Mouse (Mus musculus): ENCODE data around the gene Nop58. TPM values are rescaled to one million over a fixed set of nuclear protein-coding genes. Genes with fewer than 3 reads are reported as not detected.

Gene Nop58
- polyA plus RNA-seq, 1 experiment: 25.5 TPM

DNA sequence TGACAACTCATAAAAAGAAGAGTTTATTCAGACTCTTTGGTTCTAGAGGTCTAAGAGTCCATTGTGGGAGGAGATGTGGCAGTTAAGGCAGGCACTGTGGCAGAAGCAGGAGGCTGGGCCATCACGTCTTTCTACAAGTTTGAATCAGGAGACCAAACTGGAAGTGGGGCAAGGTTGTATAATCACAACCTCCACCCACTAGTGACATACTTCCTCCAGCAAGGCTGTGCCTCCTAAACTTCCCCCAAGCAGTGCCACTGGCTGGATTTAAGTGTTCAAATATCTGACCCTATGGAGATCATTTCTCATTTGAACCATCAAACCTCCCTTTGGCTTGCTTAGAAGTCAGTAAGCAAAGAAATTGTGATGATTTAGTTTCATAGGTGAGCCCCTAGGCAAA lies 70.5 kb downstream of the Nop58 start:
- no peak overlapping the region for H3K4me3 ChIP-seq (ENCODE audit: insufficient read depth, low read length)
- TF ChIP-seq POLR2A (IDR thresholded peaks at IDR 0.05; ENCODE audit: borderline replicate concordance, low read depth, low read length) (no peak), CTCF (IDR thresholded peaks at IDR 0.05; ENCODE audit: low read depth, low read length) (no peak)
- peaks cover 5% of the 10 kb centered on the region for H3K4me1 ChIP-seq (ENCODE audit: control insufficient read depth, insufficient read depth, low read length)
- H3K27ac ChIP-seq (ENCODE audit: insufficient read depth, low read depth, low read length): no peak overlapping the region

DNA sequence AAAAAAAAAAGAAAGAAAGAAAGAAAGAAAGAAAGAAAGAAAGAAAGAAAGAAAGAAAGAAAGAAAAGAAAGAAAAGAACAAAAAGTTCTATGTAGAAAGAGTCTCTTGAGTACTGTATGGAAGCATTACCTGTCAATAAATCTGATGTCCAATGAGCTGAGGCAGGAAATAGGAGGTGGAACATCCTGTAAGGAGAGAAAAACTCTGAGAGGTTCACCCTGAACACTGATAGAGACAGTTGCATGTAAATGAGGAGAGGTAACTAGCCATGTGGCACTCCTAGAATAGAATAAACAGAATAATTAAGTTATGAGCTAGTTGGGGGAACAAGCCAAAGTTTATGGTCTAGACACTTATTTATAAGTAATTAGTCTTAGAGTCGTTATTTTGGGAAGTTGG lies 73.6 kb downstream of the Nop58 start:
- no peak overlapping the region for H3K27ac ChIP-seq (ENCODE audit: insufficient read depth, low read depth, low read length)
- H3K4me1 ChIP-seq (ENCODE audit: control insufficient read depth, insufficient read depth, low read length): peaks cover 8% of the 10 kb centered on the region
- no peak for TF ChIP-seq POLR2A (IDR thresholded peaks at IDR 0.05; ENCODE audit: borderline replicate concordance, low read depth, low read length)
- no peak for TF ChIP-seq CTCF (IDR thresholded peaks at IDR 0.05; ENCODE audit: low read depth, low read length)
- H3K4me3 ChIP-seq (ENCODE audit: insufficient read depth, low read length): no peak overlapping the region

DNA sequence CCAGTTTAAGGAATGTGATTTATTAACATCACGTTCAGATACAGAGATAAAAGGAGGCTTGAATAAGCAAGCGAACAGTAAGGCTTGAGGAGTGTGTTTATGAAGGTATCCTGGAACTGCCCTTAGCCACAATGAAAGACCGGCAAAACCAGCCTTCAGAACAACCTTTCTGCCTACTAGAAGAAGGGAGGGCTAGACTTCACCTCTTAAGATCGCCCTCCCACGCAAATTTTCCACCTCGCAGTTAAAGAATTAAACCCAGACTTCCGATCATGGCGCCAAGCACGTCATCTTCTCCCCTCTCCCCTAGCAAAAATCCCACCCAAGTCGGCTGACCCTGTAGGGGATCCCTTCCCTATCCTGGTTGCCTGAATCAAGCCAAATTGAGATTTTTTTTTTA lies 77.4 kb downstream of the Nop58 start:
- Histone ChIP-seq H3K27ac (ENCODE audit: insufficient read depth, low read depth, low read length) (no peak overlapping the region), H3K4me1 (ENCODE audit: control insufficient read depth, insufficient read depth, low read length) (peaks cover 4% of the 10 kb centered on the region; the same call in 1 of the 2 replicates), H3K4me3 (ENCODE audit: insufficient read depth, low read length) (peak overlapping the region; percentile 66)
- no peak for TF ChIP-seq CTCF (IDR thresholded peaks at IDR 0.05; ENCODE audit: low read depth, low read length)
- no peak for TF ChIP-seq POLR2A (IDR thresholded peaks at IDR 0.05; ENCODE audit: borderline replicate concordance, low read depth, low read length)

DNA sequence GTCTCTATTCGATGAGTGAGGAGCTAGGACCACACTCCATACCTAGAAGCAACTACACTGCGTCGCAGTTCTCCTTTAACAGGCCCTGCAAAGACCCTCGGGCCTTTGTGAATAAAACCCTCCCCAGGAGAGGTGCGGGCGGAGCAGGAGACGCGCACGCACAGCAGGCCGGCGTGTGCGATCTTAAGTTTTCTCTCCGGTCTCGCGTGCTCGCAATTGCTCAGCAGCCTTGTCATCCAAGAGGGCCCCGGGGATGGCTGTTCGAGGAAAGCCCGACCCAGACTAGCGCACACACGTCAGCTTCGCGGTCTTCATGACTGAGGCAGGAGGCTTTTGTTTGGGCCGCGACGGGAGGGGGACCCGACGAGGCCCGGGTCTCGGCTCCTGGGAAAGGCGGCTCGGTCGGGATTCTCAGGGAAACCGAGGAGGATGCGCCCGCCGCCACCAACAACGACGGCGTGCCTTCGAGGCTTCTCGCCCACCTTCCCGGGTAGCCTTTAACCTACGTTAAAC lies 77.9 kb downstream of the Nop58 start:
- Histone ChIP-seq H3K27ac (ENCODE audit: insufficient read depth, low read depth, low read length) (peak overlapping the region; percentile 40), H3K4me3 (ENCODE audit: insufficient read depth, low read length) (peak overlapping the region; percentile 66), H3K4me1 (ENCODE audit: control insufficient read depth, insufficient read depth, low read length) (peaks cover 4% of the 10 kb centered on the region; the same call in 1 of the 2 replicates)
- TF ChIP-seq CTCF (IDR thresholded peaks at IDR 0.05; ENCODE audit: low read depth, low read length) (no peak), POLR2A (IDR thresholded peaks at IDR 0.05; ENCODE audit: borderline replicate concordance, low read depth, low read length) (no peak)

DNA sequence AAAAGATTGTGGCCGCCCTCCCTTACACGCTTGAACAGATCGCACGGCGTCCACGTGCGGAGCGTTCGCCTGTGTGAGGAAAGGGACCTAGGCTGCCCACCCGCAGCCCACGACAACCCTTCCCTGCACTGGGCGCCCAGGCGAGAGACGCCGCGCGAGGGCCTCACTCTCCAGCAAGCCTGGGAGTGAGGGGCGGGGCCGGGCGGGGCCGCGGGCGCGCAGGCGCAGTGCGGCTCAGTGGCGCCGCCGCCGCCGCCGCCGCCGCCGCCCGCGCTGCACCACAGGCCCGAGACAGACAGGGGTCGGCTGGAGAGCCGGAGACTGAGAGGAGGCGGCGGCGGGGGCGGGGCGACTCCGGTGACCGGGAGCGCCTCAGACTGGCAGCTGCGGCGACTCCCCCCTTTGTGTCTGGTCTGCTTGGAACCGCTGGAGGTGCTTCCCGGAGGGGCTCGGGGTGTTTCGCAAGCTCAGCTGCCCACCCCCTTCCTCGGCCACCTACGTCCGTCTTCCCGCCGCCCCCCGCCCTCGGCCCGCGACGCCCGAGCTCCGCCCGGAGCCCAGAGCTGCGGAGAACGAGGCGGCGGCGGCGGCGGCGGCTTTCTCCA lies 78.5 kb downstream of the Nop58 start, which contains the start of gene Bmpr2:
Gene Bmpr2, plus strand, starts transcription at position 237 of the 605 bp plus-strand sequence.
- H3K4me1 ChIP-seq (ENCODE audit: control insufficient read depth, insufficient read depth, low read length): peaks cover 6% of the 10 kb centered on the region; the same call in 1 of the 2 replicates
- H3K27ac ChIP-seq (ENCODE audit: insufficient read depth, low read depth, low read length): peak within 1 kb of the TSS; percentile 80
- TF ChIP-seq POLR2A (IDR thresholded peaks at IDR 0.05; ENCODE audit: borderline replicate concordance, low read depth, low read length): peak; percentile 73; the same call in 1 of the 2 replicates
- TF ChIP-seq CTCF (IDR thresholded peaks at IDR 0.05; ENCODE audit: low read depth, low read length): no peak
- peak within 1 kb of the TSS; percentile 89 for H3K4me3 ChIP-seq (ENCODE audit: insufficient read depth, low read length)

DNA sequence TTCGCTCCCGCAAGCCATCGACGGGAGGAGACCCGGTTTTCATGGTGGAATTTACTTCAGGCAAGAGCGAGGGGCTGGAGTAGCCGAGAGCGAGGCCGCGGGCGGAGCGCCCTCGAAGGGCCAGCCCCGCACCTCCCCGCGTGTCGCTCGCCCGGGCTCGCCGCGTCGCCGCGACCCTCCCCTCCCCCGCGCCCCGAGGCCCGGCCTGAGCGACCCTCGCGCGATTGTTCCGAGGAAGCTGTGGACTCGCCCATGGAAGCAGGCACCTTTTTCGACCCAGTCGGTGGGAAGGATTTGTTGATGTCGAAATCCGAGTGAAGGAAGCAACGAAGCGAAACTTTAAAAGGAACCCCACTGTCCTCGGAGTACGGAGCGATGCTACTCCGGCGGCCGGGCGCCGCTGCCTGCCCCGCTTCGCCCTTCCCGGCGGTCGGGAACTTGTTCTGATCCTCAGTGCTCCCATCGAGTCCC lies 79.0 kb downstream of the Nop58 start:
- peak overlapping the region; percentile 80 for H3K27ac ChIP-seq (ENCODE audit: insufficient read depth, low read depth, low read length)
- H3K4me3 ChIP-seq (ENCODE audit: insufficient read depth, low read length): peak overlapping the region; percentile 89
- peaks cover 6% of the 10 kb centered on the region; the same call in 1 of the 2 replicates for H3K4me1 ChIP-seq (ENCODE audit: control insufficient read depth, insufficient read depth, low read length)
- TF ChIP-seq CTCF (IDR thresholded peaks at IDR 0.05; ENCODE audit: low read depth, low read length) (no peak), POLR2A (IDR thresholded peaks at IDR 0.05; ENCODE audit: borderline replicate concordance, low read depth, low read length) (no peak)

DNA sequence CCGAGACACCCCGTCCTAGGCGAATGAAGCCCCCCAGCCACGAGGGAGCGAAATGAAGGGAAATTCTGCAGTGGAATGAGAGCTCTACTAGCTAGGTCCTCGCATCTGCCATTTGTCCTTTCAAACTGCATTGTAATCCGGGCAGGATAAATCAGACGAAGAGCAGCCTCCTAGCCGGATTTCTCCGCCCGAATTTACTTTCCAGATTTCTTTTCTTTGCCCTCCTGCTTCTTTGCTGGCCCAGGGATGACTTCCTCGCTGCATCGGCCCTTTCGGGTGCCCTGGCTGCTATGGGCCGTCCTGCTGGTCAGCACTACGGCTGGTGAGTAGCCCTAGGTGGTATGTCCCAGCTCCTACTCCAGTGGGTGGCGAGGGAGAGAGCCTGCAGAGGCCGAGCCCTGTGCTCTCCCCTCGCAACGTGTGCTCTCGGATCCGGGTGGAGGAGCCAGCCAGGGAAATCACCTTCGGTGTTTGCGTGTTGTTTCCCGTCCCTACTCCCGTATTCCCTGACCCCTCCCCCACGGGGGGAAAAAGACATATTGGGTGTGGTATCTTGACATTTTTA lies 79.7 kb downstream of the Nop58 start:
- peak overlapping the region; percentile 63 for H3K27ac ChIP-seq (ENCODE audit: insufficient read depth, low read depth, low read length)
- peak overlapping the region; percentile 89 for H3K4me3 ChIP-seq (ENCODE audit: insufficient read depth, low read length)
- TF ChIP-seq CTCF (IDR thresholded peaks at IDR 0.05; ENCODE audit: low read depth, low read length): no peak
- no peak for TF ChIP-seq POLR2A (IDR thresholded peaks at IDR 0.05; ENCODE audit: borderline replicate concordance, low read depth, low read length)
- peaks cover 6% of the 10 kb centered on the region; the same call in 1 of the 2 replicates for H3K4me1 ChIP-seq (ENCODE audit: control insufficient read depth, insufficient read depth, low read length)

DNA sequence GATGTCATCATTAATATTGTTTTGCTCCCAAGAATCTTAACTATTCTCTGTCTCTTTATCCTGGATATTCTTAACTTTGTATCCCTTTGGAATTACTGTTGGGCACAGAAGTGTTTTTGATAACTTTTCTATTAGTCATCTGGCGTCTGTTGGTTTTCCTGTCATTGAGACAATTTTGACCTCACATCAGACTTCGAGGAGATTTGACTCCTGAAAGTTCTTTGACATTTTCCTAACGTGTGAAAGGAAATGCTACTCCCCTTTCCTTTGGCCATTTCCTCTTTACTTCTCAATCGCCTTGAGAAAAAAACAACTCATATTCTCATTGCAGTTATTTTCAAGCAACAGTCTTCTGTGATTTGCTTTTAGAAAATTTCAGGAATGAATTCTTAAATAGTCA lies 80.5 kb downstream of the Nop58 start:
- peak overlapping the region; percentile 50 for H3K4me3 ChIP-seq (ENCODE audit: insufficient read depth, low read length)
- TF ChIP-seq CTCF (IDR thresholded peaks at IDR 0.05; ENCODE audit: low read depth, low read length): no peak
- no peak for TF ChIP-seq POLR2A (IDR thresholded peaks at IDR 0.05; ENCODE audit: borderline replicate concordance, low read depth, low read length)
- H3K27ac ChIP-seq (ENCODE audit: insufficient read depth, low read depth, low read length): 0 out of 2 replicates have a peak overlapping the region, but pooled peaks have one; percentile 4
- H3K4me1 ChIP-seq (ENCODE audit: control insufficient read depth, insufficient read depth, low read length): peaks cover 8% of the 10 kb centered on the region; the same call in 1 of the 2 replicates

DNA sequence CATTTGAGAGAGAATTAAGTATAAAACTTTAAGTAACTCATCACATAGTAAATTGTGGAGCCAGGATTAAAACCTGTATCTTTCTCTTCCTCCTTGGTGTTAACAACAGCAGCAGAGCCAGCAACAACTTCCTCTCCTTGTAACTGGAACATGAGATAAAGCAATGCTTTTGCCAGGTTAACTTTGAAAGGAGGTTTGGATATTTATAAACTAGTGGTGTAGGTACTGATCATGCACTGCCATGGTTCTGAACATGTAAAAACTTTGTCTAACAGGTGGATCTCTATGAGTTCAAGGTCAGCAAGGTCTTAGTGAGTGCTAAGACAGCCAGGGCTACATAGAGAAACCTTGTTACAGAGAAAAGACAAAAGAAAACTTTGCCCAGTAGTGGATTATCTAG lies 81.9 kb downstream of the Nop58 start:
- TF ChIP-seq CTCF (IDR thresholded peaks at IDR 0.05; ENCODE audit: low read depth, low read length) (no peak), POLR2A (IDR thresholded peaks at IDR 0.05; ENCODE audit: borderline replicate concordance, low read depth, low read length) (no peak)
- no peak overlapping the region for H3K27ac ChIP-seq (ENCODE audit: insufficient read depth, low read depth, low read length)
- H3K4me3 ChIP-seq (ENCODE audit: insufficient read depth, low read length): no peak overlapping the region
- peaks cover 11% of the 10 kb centered on the region for H3K4me1 ChIP-seq (ENCODE audit: control insufficient read depth, insufficient read depth, low read length)

Other genes with a start within 250 kb of the Nop58 start
- gene Fzd7, start 202.5 kb upstream of the Nop58 start, polyA plus RNA-seq (2012; ENCODE audit: insufficient read depth, insufficient read length, missing spikeins): 4.3 and 4.5 TPM in 2 replicates
- not detected in 2 replicates for gene Gm973, start 168.7 kb upstream of the Nop58 start, polyA plus RNA-seq (2012; ENCODE audit: insufficient read depth, insufficient read length, missing spikeins)
- gene Sumo1, start 14.1 kb upstream of the Nop58 start, polyA plus RNA-seq (2012; ENCODE audit: insufficient read depth, insufficient read length, missing spikeins): 176 and 195 TPM in 2 replicates
- 20.6 and 26.0 TPM in 2 replicates for gene Bmpr2, start 78.4 kb downstream of the Nop58 start, polyA plus RNA-seq (2012; ENCODE audit: insufficient read depth, insufficient read length, missing spikeins)
- 29.2 and 31.6 TPM in 2 replicates for gene Fam117b, start 228.0 kb downstream of the Nop58 start, polyA plus RNA-seq (2012; ENCODE audit: insufficient read depth, insufficient read length, missing spikeins)